Mouse (Mus musculus): ENCODE data around the gene Scgb1c1. TPM values are rescaled to one million over a fixed set of nuclear protein-coding genes. Genes with fewer than 3 reads are reported as not detected.

The Scgb1c1 gene
- total and polyA plus RNA-seq, 3 experiments: not detected

DNA sequence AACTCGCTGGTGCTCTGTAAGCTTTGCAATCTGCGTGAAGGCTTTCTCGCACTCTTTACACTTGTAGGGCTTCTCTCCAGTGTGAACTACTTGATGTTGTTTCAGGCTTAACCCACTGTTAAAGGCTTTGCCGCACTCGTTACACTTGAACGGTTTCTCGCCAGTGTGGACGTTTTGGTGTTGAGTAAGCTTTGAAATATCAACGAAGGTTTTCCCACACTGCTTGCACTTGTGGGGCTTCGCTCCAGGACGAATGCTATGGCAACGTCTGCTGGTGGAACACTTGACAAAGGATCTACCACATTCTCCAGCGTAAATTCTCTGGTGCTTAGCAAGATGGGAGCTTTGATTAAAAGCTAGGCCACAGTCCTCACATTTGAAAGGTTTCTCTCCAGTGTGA, 33.6 kb upstream of the Scgb1c1 start:
- dilution Hi-C loops (cut with MboI; ENCODE audit: extremely low pct_ligation_motif_present, extremely low pct_unique_long_range_greater_than_20kb, low sequenced_read_pairs): no loop called here
- no peak overlapping the region for H3K4me3 ChIP-seq (replicated peaks in 1 of 3; ENCODE audit: low read depth in 2 of 3, low read length in 2 of 3, poor library complexity in 1 of 3)
- peaks cover 3% of the 10 kb centered on the region for H3K9me3 ChIP-seq (replicated peaks; ENCODE audit: low read length)
- no peak overlapping the region for H3K4me2 ChIP-seq (ENCODE audit: insufficient read depth, low read depth, poor library complexity, severe bottlenecking)
- peaks cover 70% of the 10 kb centered on the region for H3K27me3 ChIP-seq (replicated peaks)
- no peak overlapping the region for H3K27ac ChIP-seq (ENCODE audit: insufficient read depth, low read depth)
- no peak for DNase-seq (ENCODE audit: extremely low read depth)
- H3K4me1 ChIP-seq (ENCODE audit: control insufficient read depth in 1 of 2, insufficient read depth in 2 of 2): no peaks in the 10 kb centered on the region
- no peaks in the 10 kb centered on the region for H3K79me2 ChIP-seq (replicated peaks; ENCODE audit: control insufficient read depth, extremely low read depth, insufficient read depth, poor library complexity, severe bottlenecking)
- H3K9ac ChIP-seq (ENCODE audit: insufficient read depth, low read depth): no peak overlapping the region
- TF ChIP-seq ZKSCAN1 (IDR thresholded peaks at IDR 0.05; ENCODE audit: borderline replicate concordance, low read depth, low read length): no peak
- no peak for TF ChIP-seq POLR2AphosphoS2 (IDR thresholded peaks at IDR 0.05; ENCODE audit: low read depth, low read length)
- TF ChIP-seq HCFC1 (IDR thresholded peaks at IDR 0.05; ENCODE audit: low read depth, low read length): no peak
- TF ChIP-seq SMC3 (IDR thresholded peaks at IDR 0.05; ENCODE audit: low read depth, low read length): no peak
- no peak for TF ChIP-seq PAX5 (IDR thresholded peaks at IDR 0.05; ENCODE audit: low read length)
- TF ChIP-seq ZNF384 (IDR thresholded peaks at IDR 0.05; ENCODE audit: low read depth, low read length): no peak
- TF ChIP-seq SIN3A (IDR thresholded peaks at IDR 0.05; ENCODE audit: low read length): no peak
- H3K36me3 ChIP-seq (replicated peaks in 1 of 2; ENCODE audit: control insufficient read depth in 1 of 2, insufficient read depth in 1 of 2, low read length in 1 of 2): no peaks in the 10 kb centered on the region
- in situ Hi-C loops (cut with MboI; ENCODE audit: low pct_ligation_motif_present, low pct_unique_long_range_greater_than_20kb, low sequenced_read_pairs): no loop called here

GRCm38 (mm10) chr7:140812850-140813249, 32.5 kb upstream of the Scgb1c1 start:
- no peaks in the 10 kb centered on the region for H3K36me3 ChIP-seq (replicated peaks in 1 of 2; ENCODE audit: control insufficient read depth in 1 of 2, insufficient read depth in 1 of 2, low read length in 1 of 2)
- H3K4me1 ChIP-seq (ENCODE audit: control insufficient read depth in 1 of 2, insufficient read depth in 2 of 2): no peaks in the 10 kb centered on the region
- dilution Hi-C loops (cut with MboI; ENCODE audit: extremely low pct_ligation_motif_present, extremely low pct_unique_long_range_greater_than_20kb, low sequenced_read_pairs) (no loop called here), in situ Hi-C loops (cut with MboI; ENCODE audit: low pct_ligation_motif_present, low pct_unique_long_range_greater_than_20kb, low sequenced_read_pairs) (no loop called here)
- peak; percentile 35; the same call in 1 of the 2 replicates for TF ChIP-seq JUND (conservative IDR thresholded peaks at IDR 0.05; ENCODE audit: low read depth, low read length)
- TF ChIP-seq EP300 (IDR thresholded peaks at IDR 0.05; ENCODE audit: low read length): peak; percentile 76
- TF ChIP-seq GABPA (IDR thresholded peaks at IDR 0.05; ENCODE audit: insufficient replicate concordance, low read depth, low read length): no peak
- TF ChIP-seq MAX (IDR thresholded peaks at IDR 0.05; ENCODE audit: low read length): no peak
- no peak for TF ChIP-seq ZNF384 (IDR thresholded peaks at IDR 0.05; ENCODE audit: low read depth, low read length)
- no peak for TF ChIP-seq CHD1 (IDR thresholded peaks at IDR 0.05; ENCODE audit: low read depth, low read length)
- TF ChIP-seq MYC (IDR thresholded peaks at IDR 0.05; ENCODE audit: low read depth, low read length): no peak
- no peak for TF ChIP-seq TBP (conservative IDR thresholded peaks at IDR 0.05; ENCODE audit: low read depth, low read length)
- TF ChIP-seq POLR2AphosphoS2 (IDR thresholded peaks at IDR 0.05; ENCODE audit: low read depth, low read length): no peak
- no peak for TF ChIP-seq NELFE (IDR thresholded peaks at IDR 0.05; ENCODE audit: low read depth, low read length)
- peak; percentile 76 for TF ChIP-seq IRF4 (IDR thresholded peaks at IDR 0.05; ENCODE audit: low read depth, low read length)
- no peak for TF ChIP-seq NRF1 (IDR thresholded peaks at IDR 0.05; ENCODE audit: low read depth, low read length)
- TF ChIP-seq ELF1 (IDR thresholded peaks at IDR 0.05; ENCODE audit: low read depth, low read length): no peak
- TF ChIP-seq BHLHE40 (IDR thresholded peaks at IDR 0.05; ENCODE audit: low read depth, low read length): peak; percentile 14; the same call in 1 of the 2 replicates
- TF ChIP-seq MAZ (IDR thresholded peaks at IDR 0.05; ENCODE audit: low read depth, low read length): no peak
- peak; percentile 41; the same call in 1 of the 2 replicates for TF ChIP-seq JUN (IDR thresholded peaks at IDR 0.05; ENCODE audit: insufficient read depth, low read depth, low read length)
- no peak for TF ChIP-seq SIN3A (IDR thresholded peaks at IDR 0.05; ENCODE audit: low read length)
- no peak for TF ChIP-seq RCOR1 (conservative IDR thresholded peaks at IDR 0.05; ENCODE audit: low read depth, low read length)
- TF ChIP-seq KAT2A (IDR thresholded peaks at IDR 0.05; ENCODE audit: insufficient replicate concordance, low read length): no peak
- no peak for TF ChIP-seq USF2 (conservative IDR thresholded peaks at IDR 0.05; ENCODE audit: low read depth, low read length)
- TF ChIP-seq ETS1 (conservative IDR thresholded peaks at IDR 0.05; ENCODE audit: low read depth, low read length): 0 out of 2 replicates have a peak, but pooled peaks have one; percentile 15
- TF ChIP-seq POLR2A (IDR thresholded peaks at IDR 0.05; ENCODE audit: low read depth, low read length): no peak
- TF ChIP-seq SMC3 (IDR thresholded peaks at IDR 0.05; ENCODE audit: low read depth, low read length): no peak
- no peak for TF ChIP-seq HCFC1 (IDR thresholded peaks at IDR 0.05; ENCODE audit: low read depth, low read length)
- TF ChIP-seq PAX5 (IDR thresholded peaks at IDR 0.05; ENCODE audit: low read length): no peak
- H3K79me2 ChIP-seq (replicated peaks; ENCODE audit: control insufficient read depth, extremely low read depth, insufficient read depth, poor library complexity, severe bottlenecking): no peaks in the 10 kb centered on the region
- H3K4me2 ChIP-seq (ENCODE audit: insufficient read depth, low read depth, poor library complexity, severe bottlenecking): peak overlapping the region; percentile 57
- no peak overlapping the region for H3K4me3 ChIP-seq (replicated peaks in 1 of 3; ENCODE audit: low read depth in 2 of 3, low read length in 2 of 3, poor library complexity in 1 of 3)
- no peak for DNase-seq (ENCODE audit: extremely low read depth)
- H3K9ac ChIP-seq (ENCODE audit: insufficient read depth, low read depth): no peak overlapping the region
- H3K27ac ChIP-seq (ENCODE audit: insufficient read depth, low read depth): no peak overlapping the region
- H3K27me3 ChIP-seq (replicated peaks): peaks cover 70% of the 10 kb centered on the region
- peaks cover 3% of the 10 kb centered on the region for H3K9me3 ChIP-seq (replicated peaks; ENCODE audit: low read length)
